Mouse (Mus musculus) layer of hippocampus, adult 8-10 months (tissue): Measurements from ENCODE around the gene Gtf2h2. TPM values are rescaled to one million over a fixed set of nuclear protein-coding genes. Genes with fewer than 3 reads are reported as not detected.
"Not testable (repeated sequence)": the region's sequence is repeated elsewhere in the genome, so short reads cannot be mapped to it uniquely, and the experiment has no call there.

ENCODE experiments used
- DNase-seq, 2 experiments: peaks; one replicate each; pipeline ENCODE4 v3.0.0; 2022; ENCODE audit warnings: low spot score in 2 of 2
- total RNA-seq, 4 experiments: library from RNA; stranded (reverse); gene quantifications; 2 replicates each; pipeline ENCODE4 v1.2.4; 2022

The Gtf2h2 gene
- 10 to 100 TPM; 45.7 to 63.5 (median 57.5) TPM for total RNA-seq

- DNase-seq = peak; percentile 47 to 85
Measured at GRCm38 (mm10) chr13:100492061-100492787, at the start of gene Gtf2h2. TSS of gene Gtf2h2 (minus strand) at chr13:100492579.

GRCm38 (mm10) chr13:100536149-100536548 is 43.8 kb upstream of the Gtf2h2 start:
- no peak for DNase-seq

GRCm38 (mm10) chr13:100532788-100533365 is 40.5 kb upstream of the Gtf2h2 start:
- no peak for DNase-seq

GRCm38 (mm10) chr13:100526649-100527038 is 34.3 kb upstream of the Gtf2h2 start:
- no peak for DNase-seq

GRCm38 (mm10) chr13:100525935-100526648 is 33.7 kb upstream of the Gtf2h2 start:
- peak; percentile 17 to 43 for DNase-seq

- no peak for DNase-seq
Measured at GRCm38 (mm10) chr13:100524896-100525295, 32.5 kb upstream of the Gtf2h2 start.

GRCm38 (mm10) chr13:100523698-100524097 is 31.3 kb upstream of the Gtf2h2 start:
- DNase-seq = no peak

GRCm38 (mm10) chr13:100521724-100522591 is 29.6 kb upstream of the Gtf2h2 start:
- no peak for DNase-seq

GRCm38 (mm10) chr13:100519162-100519561 is 26.8 kb upstream of the Gtf2h2 start:
- no peak for DNase-seq

- no peak for DNase-seq
Measured at GRCm38 (mm10) chr13:100518191-100518590, 25.8 kb upstream of the Gtf2h2 start.

GRCm38 (mm10) chr13:100517652-100518153 is 25.3 kb upstream of the Gtf2h2 start:
- no peak for DNase-seq

- no peak for DNase-seq
Measured at GRCm38 (mm10) chr13:100516213-100517105, 24.1 kb upstream of the Gtf2h2 start.

GRCm38 (mm10) chr13:100512792-100513191 is 20.4 kb upstream of the Gtf2h2 start:
- no peak for DNase-seq

GRCm38 (mm10) chr13:100511860-100512364 is 19.5 kb upstream of the Gtf2h2 start:
- DNase-seq = no peak

GRCm38 (mm10) chr13:100511146-100511859 is 18.9 kb upstream of the Gtf2h2 start:
- no peak for DNase-seq

- DNase-seq = not testable (repeated sequence)
Measured at GRCm38 (mm10) chr13:100499625-100500024, 7.2 kb upstream of the Gtf2h2 start.

GRCm38 (mm10) chr13:100495337-100495736 is 3.0 kb upstream of the Gtf2h2 start:
- no peak for DNase-seq

- DNase-seq = not testable (repeated sequence)
Measured at GRCm38 (mm10) chr13:100494370-100494769, 2.0 kb upstream of the Gtf2h2 start.

- DNase-seq = no peak
Measured at GRCm38 (mm10) chr13:100493313-100493712, 934 bp upstream of the Gtf2h2 start.
